Mouse (Mus musculus) skeletal muscle tissue, adult 2 months (tissue): ENCODE data around the gene Dner.
A peak's percentile ranks its signal among the peaks of the same experiment; 100 is the strongest.

Experiments used
- DNase-seq: peaks from one replicate; pipeline ENCODE4 v3.0.0-alpha.2; 2012; ENCODE audit warnings: low read depth, low spot score

The Dner gene

DNA sequence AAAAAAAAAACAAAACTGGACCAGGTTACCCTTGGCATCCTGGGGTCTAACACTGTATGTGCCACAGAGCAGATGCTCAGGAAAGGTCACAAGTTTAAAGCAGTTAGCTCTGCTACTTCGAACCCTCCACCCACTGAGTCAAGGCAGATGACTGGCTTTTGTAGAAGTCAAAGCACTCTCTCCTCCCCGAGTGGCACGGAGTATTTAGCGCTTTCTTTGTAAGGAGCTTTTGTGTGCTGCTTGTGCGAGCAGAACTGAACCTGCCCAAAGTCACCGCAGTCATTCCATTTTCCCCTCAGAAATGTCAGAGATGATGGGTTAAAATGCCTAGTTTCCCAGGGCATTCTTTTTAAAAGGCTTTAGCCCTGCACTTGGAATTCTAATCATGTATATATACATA, 59.1 kb downstream of the Dner start:
- DNase-seq, result no peak

DNA sequence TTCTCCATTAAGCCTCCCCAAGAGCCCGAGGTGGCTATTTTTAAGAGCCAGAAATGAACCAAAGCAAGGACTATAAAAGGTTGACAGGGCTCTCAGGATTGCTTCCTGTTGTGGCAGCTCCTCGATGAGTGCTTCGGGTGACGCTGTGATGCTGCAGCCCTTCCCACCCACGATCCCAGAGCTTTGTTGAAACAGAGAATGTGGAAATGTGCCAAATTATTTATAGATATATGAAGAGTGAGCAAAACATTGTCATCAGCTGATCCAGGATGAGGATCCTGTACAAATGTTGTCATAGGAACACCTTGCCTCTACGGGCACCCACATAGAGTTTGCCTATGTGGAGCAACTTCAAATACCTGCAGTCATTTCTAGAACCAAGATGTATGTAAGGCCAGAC, 67.8 kb downstream of the Dner start:
- DNase-seq, result no peak

GRCm38 (mm10) chr1:84622978-84623554, 73.0 kb downstream of the Dner start:
- DNase-seq, result no peak

- no peak for DNase-seq
Measured at GRCm38 (mm10) chr1:84621308-84621707, 74.7 kb downstream of the Dner start.

DNA sequence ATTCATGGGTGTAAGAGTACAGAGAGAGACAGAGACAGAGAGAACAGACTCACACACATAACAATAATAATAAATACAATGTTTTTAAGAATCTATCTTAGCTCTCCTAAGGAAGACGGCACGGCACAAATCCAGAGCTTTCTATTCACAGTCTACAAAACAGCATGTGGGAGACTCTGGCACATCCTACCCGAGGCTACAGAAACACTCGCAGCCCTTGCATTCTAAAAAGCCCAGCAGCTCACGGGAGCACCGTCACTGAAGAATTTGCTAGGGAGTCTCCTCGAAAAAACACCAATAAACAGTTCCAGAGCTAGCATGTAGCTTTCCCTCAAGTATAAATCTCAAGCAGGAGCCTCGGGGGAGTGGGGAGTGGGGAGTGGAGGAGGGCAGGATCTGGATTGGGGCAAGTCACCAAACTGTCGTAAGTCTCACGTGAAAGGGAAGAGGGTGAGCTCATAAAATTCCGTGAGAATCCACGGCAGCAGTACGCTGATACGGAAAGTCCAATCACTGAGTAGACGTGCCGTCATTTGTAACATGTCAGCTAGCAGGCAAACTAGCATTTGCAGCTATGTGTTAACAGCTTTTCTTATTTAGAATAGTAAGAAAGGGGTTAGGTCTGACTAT, 76.8 kb downstream of the Dner start:
- DNase-seq, result no peak

DNA sequence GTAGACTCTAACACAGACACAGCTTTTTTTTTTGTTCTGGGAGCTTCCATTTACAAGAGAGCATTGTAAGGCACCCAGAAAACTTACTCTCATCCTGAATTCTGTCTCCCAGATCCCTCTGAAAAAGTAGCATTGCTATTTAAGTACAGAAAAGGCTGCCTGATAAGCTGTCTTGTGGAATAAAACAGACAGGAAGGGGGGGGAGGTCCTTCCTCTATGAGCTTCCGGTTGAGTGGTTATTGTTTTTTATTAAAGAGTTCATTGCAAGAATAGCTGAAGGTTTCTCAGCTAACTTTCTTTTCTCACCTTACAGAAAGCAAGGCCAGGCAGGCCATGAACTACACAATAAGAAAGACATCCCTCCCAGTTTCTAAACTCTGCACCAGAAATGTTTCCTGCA, 77.9 kb downstream of the Dner start:
- DNase-seq, result no peak

DNA sequence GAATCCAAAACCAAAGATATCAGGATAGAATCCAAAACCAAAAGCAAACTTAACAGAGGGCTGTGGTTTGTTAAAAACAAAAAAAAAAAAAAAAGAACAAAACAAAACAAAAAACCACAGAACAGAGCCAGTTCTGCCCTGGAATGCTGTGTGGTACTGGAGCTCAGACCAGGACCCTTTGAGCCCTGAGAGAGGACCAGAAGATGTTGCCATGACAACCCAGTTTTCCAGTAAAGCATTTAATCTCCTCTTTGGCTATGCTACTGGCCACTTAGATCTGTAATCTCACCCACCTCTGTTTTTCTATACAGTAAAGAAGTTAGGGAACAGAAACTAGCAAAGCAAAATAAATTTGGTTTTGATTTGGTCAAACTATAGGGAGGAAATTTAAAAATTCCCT, 79.9 kb downstream of the Dner start:
- no peak for DNase-seq

DNA sequence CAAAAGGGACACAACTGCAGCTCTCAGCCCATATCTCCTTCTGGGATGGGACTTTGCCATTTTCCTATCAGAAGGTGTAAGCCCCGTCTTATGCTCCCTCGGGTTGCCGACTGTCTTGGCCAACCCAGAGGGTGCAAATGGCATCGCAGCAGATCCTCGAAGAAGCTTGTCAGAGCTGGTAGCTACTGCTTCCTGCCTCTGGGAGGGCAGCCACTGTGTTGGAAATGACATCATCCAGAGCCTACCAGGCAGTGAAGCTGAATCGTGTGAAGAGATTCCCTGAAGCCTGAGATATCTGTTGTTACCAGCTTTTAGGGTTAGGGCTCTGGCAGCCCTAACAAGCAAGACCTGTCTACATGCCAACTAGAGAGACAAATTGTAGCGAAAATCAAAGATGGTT, 81.4 kb downstream of the Dner start:
- DNase-seq, result no peak

- DNase-seq, result no peak
Measured at GRCm38 (mm10) chr1:84613119-84613518, 82.9 kb downstream of the Dner start.

- no peak for DNase-seq
Measured at GRCm38 (mm10) chr1:84611331-84611730, 84.7 kb downstream of the Dner start.

- DNase-seq, result no peak
Measured at GRCm38 (mm10) chr1:84599025-84599424, 97.0 kb downstream of the Dner start.

GRCm38 (mm10) chr1:84596023-84596422, 100.0 kb downstream of the Dner start:
- DNase-seq, result no peak

DNA sequence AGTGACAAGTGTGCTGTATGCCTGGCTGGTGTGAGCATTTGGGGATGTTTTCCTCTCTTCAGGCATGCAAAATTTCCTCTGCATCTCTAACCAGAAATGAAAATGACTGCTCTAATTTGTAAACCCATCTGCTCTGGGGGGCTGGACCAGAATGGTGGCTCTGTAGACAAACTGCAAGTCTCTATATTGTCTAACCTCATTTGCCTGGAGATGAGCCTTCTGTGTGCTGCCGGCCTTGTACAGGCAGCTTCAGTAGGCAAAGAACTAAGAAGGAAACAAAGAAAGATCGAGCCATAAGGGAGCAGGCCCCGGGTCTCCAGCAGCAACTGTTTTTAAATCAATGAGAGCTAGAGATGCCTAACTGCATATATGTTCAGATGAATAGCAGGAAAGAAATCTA, 103.6 kb downstream of the Dner start:
- no peak for DNase-seq

- no peak for DNase-seq
Measured at GRCm38 (mm10) chr1:84590534-84590933, 105.5 kb downstream of the Dner start.

- DNase-seq, result no peak
Measured at GRCm38 (mm10) chr1:84585434-84585833, 110.6 kb downstream of the Dner start.

DNA sequence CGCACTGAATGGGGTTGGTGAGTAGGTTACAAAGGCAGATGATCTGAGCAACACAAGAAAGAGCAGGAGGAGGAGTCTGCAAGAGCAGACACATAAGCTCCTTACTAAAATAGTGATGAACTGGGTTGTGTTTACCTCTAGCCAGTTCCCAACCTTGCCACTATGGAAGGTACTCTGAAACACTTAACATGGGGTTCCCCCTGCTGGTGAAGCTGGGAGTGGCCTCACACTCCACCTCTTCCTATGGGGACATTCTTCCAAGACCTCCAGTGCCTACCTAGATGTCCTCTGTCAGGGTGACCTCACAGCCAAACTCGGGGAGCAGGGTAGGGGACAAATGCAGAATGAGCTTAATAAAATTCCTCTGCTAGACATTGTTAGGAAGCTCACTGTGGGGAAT, 114.2 kb downstream of the Dner start:
- peak; percentile 18 for DNase-seq

DNA sequence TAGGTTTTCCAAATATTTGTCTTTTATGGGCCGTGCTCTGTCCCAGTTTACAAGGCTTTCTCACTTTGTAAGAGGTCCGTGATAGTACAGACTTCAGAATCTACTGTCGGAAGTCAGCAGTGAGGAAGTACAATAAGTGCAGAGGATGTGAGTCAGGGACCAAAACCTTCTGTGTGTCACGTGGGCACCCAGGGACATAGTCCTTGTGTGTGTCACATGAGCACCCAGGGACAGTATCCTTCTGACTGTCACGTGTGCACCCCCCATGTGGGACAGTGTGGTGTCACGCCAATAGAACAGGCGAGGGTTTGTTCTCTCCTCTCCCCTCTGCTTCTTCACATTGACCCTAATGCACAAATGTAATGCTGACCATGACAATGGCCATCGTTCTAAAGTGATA, 134.2 kb downstream of the Dner start:
- DNase-seq, result peak; percentile 24

- DNase-seq, result no peak
Measured at GRCm38 (mm10) chr1:84561387-84561786, 134.6 kb downstream of the Dner start.

DNA sequence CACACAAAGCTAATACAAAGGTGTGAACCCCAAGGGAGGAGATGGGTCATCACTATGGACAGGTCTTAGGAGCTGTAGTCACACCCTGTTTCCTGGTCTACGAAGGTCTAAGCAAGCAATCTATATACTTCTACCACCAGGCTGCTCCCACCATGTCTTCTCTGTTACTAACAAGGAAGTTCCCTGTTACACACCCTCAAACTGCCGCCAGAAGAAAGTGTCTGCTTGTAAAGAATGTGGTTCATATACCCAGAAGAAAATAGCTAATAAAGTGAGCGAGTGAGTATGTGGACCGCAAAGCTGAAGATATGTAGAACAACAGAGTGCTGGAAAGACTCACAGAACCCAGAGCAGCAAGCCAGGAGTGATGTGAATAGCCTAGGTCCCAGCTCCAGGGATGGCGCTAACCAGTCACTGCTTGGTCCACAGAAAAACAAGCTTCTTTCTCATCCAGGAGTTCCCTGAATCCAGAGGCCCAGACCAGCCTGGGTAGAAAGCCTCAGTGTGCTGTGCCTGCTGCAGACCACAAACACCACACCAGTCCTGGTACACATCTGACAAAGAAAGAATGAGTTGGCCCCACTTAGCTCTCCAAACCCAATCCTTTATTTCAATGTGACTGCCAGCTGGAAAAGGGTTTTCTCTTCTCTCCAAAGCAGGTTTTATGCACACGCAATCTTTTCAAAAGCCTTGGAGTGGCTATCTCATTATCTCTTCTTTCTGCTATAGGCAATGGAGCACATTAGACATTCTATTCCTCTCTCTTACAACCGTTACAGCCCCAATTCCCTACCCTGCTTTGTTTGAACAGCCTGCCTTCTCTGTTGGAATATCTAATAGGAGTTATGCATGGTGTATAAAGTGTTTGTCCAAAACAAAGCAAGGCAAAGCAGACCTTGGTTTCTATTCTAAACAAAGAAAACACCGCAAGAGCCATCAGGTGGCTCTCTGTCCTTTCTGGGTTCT, 139.2 kb downstream of the Dner start:
- DNase-seq, result no peak

DNA sequence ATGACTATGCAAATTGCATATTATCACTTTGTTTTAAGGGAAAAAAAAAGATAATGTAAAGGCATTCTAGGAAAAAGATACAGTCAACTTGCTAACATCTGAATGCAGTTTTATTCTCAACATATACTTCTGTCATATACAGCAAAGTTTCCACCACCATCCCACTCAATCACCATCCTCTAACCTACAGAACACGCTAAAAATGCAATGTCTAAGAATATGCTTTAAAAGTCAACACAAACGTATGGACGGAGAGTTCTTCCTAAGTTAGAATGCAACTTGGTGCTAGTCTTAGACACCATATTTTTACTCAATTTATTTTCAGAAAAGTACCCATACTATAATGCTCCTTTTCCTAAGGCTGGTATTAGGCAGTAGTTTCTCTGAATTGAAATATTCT, 144.0 kb downstream of the Dner start:
- DNase-seq, result no peak

DNA sequence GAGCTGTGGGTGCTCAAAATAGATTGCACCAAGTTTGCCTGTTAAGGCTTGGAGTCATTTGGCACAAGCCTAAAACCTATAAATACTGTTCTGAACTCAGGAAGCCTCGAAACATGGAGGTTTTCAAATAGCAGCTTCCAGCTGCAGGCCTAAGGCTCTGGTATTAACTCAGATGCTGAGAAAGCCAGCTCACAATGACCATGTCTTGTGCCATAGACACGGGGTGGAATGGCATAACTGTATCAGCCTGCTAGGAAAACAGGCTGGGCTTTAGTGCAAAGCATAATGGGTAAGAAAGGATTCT, 146.0 kb downstream of the Dner start:
- DNase-seq, result no peak

DNA sequence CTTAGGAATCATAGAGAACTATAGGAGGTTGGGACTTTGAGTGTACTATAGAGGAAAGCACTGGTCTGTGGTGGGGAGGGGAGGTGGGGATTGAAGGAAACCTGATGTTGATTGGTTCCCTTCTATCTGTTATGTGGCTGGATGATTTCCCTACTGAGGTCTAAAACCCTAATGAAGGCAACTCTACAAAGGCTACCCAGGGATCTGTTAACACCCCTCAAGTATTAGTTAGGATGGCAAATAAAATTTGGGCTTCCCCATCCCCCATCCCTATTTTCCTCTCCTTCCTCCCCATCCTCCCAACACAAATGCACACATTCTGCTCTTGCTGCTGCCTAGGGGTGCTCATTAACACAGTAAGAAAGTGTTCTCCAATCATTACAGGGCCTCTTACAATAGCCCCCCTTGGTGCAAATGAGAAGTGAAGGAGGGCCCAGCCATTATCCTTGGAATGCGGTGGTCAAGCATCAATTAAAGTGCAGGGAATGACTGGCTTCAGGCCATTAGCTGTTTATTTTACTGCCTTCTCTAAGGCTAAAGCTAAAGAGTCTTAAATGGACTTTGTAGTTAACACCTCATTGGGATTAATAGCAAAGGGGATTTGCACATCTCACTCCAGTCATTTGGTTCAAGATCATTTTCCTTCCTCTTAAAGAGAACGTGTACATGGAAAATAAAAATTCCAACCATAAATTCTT, 146.5 kb downstream of the Dner start:
- no peak for DNase-seq
